Mouse (Mus musculus) limb, embryonic 14.5 days (tissue): ENCODE measurements at regions not wholly inside any gene's neighbourhood (a gene's known extent, or its start where the extent isn't known, plus 50 kb on each side); places are given as distances from the start of the nearest gene placed in this dataset.

Experiments used
- ATAC-seq: fragments of 200-750 bp; cut with Nextera tagmentation; 2 replicates; pipeline ENCODE4 v1.8.0; 2017; ENCODE audit warnings: low read depth, moderate number of reproducible peaks, moderate TSS enrichment; ENCODE audit not compliant: low FRiP score
- DNase-seq: peaks from one replicate; pipeline ENCODE4 v3.0.0-alpha.2; 2015; ENCODE audit warnings: low spot score
- H3K27ac ChIP-seq: fragments of 300-500 bp; sonication (generic); replicated peaks from 2 replicates; pipeline ENCODE4 v1.5.1; 2014; ENCODE audit warnings: low read depth, mild to moderate bottlenecking, low read length, moderate library complexity, mixed read lengths
- H3K27me3 ChIP-seq: fragments of 300-500 bp; sonication (generic); 2 replicates; pipeline ENCODE4 v1.6.1; 2014; ENCODE audit warnings: low read length, mixed read lengths; ENCODE audit not compliant: control insufficient read depth, insufficient read depth
- H3K36me3 ChIP-seq: fragments of 300-500 bp; sonication (generic); 2 replicates; pipeline ENCODE4 v1.6.1; 2014; ENCODE audit warnings: mild to moderate bottlenecking, low read length, moderate library complexity, mixed read lengths; ENCODE audit not compliant: control insufficient read depth, insufficient read depth
- H3K4me1 ChIP-seq: fragments of 300-500 bp; sonication (generic); 2 replicates; pipeline ENCODE4 v1.6.1; 2014; ENCODE audit warnings: antibody characterized with exemption, low read length, mixed read lengths; ENCODE audit not compliant: control insufficient read depth, insufficient read depth
- H3K4me2 ChIP-seq: fragments of 300-500 bp; sonication (generic); replicated peaks from 2 replicates; pipeline ENCODE4 v1.6.1; 2014; ENCODE audit warnings: low read depth, mild to moderate bottlenecking, low read length, moderate library complexity; ENCODE audit not compliant: severe bottlenecking
- H3K4me3 ChIP-seq: fragments of 300-500 bp; sonication (generic); replicated peaks from 2 replicates; pipeline ENCODE4 v1.5.1; 2014; ENCODE audit warnings: low read length
- H3K9ac ChIP-seq: fragments of 300-500 bp; sonication (generic); 2 replicates; pipeline ENCODE4 v1.6.1; 2014; ENCODE audit warnings: mild to moderate bottlenecking, low read depth, low read length, moderate library complexity; ENCODE audit not compliant: severe bottlenecking
- H3K9me3 ChIP-seq: fragments of 300-500 bp; sonication (generic); 2 replicates; pipeline ENCODE4 v1.6.1; 2016; ENCODE audit warnings: low read length; ENCODE audit not compliant: control insufficient read depth
- POLR2A ChIP-seq: fragments of 200-500 bp; IDR thresholded peaks from 2 replicates; pipeline ENCODE4 v1.8.0; 2012; ENCODE audit warnings: inconsistent platforms, mild to moderate bottlenecking, moderate library complexity, borderline replicate concordance; ENCODE audit not compliant: insufficient read depth, insufficient read length; ENCODE audit errors: extremely low read depth
- WGBS: fragments of 180-500 bp; shearing (Covaris S2); extraction: QIAGEN DNeasy Blood & Tissue Kit; methylation state at CpG from one replicate; pipeline ENCODE4 v1.1.7; 2014; 5-methylcytosine and 5-hydroxymethylcytosine counted together

DNA sequence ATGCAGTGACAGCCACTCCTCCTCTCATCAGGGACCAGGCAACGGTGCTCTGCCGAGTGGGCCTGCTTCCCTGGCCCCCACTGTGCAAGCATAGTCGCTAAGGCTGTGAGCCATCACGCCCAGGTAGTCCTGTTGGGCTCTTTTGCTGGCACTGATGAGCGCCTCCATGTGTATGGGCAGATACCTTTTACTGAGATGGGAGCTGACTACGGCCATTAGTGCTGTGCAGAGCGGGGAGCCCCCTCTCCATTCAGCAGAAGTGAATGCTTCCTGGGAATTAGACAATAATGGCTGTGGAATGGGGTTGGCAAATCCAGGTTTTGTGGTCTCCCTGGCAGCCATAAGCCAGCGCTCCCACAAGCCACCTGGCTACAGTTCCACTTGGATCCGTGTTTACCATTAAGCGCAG, 206.7 kb upstream of the Tshz3 start:
- no peaks in the 10 kb centered on the region for H3K4me1 ChIP-seq
- TF ChIP-seq POLR2A: no peak
- no peak overlapping the region for H3K4me3 ChIP-seq
- H3K27me3 ChIP-seq: no peaks in the 10 kb centered on the region
- no peak overlapping the region for H3K9ac ChIP-seq
- H3K9me3 ChIP-seq: no peaks in the 10 kb centered on the region
- H3K27ac ChIP-seq: no peak overlapping the region
- DNase-seq (no peak), ATAC-seq (no peak)
- WGBS: 70% methylated on average over 10 of the region's 10 CpGs
- no peak overlapping the region for H3K4me2 ChIP-seq
- H3K36me3 ChIP-seq: no peaks in the 10 kb centered on the region

DNA sequence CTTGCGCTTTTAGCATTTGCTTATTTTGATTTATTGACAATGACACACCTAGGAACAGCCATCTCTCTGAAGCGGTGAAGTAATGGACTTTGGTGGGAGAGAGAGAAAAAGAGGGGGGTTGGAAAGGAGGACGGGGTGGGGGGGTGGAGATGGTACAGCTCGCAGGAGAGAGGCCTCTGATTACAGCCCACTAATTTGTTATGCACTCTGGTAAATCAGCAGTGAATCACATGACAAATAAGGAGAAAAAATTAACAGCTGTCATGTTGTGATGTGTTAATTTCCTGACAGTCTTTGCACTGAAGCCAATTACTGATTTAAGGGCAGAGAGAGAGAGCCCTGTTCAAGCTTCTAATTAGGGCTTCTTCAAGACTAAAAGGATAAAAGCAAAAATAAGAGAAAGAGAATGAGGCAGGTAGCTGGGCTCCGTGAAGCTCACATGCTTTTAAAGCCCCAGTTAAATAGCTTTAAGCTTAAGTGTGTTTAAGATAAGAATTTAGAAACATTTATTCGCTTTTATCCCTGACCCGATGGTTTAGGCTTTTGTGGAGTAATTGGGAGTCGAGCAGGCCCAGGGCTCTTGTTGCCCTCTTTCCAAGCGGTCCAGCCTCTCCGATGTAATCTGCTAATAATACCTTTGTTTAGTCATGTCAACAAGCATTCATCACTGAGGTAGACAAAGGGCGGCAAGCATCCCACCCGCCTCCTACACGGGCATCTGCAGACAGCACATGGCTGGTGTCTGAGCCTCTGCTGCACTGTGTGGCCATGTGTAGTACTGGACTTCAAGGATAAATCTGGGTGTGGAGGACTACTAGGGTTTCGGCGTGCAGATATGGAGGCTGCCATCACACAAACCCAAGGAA, 193.7 kb upstream of the Tshz3 start:
- Histone ChIP-seq H3K9ac (no peak overlapping the region), H3K4me3 (no peak overlapping the region), H3K36me3 (no peaks in the 10 kb centered on the region), H3K27ac (no peak overlapping the region), H3K4me2 (no peak overlapping the region), H3K4me1 (no peaks in the 10 kb centered on the region), H3K9me3 (no peaks in the 10 kb centered on the region), H3K27me3 (no peaks in the 10 kb centered on the region)
- WGBS: 57% methylated on average over 15 of the region's 15 CpGs
- no peak for TF ChIP-seq POLR2A
- ATAC-seq (no peak), DNase-seq (no peak)

DNA sequence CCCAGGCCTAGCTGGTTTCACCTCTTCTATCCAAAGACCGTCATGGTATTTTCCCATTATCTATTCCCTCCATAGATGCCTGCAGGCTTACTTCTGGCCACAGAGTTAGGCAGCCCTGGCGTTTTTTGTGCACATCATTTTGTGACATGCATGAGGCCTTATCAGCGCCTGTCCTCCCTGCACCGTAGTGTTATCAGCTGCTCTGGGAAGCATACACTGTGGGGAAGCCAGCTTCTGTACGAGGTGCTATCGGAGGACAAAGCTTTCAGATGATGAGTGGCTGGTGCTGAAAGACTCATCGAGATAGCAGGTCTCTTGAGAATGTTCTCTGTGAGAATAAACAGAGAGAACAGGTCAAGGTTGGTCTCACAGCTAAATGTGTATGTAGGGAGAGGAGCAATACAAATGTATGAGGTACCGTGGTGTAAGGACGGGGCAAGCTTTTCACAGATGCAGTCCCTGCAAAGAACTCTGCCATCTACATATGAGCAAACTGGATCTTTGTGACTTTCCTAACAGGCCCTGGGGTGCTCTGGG, 190.0 kb upstream of the Tshz3 start:
- Histone ChIP-seq H3K36me3 (no peaks in the 10 kb centered on the region), H3K27ac (no peak overlapping the region), H3K4me2 (no peak overlapping the region), H3K9me3 (no peaks in the 10 kb centered on the region), H3K4me1 (no peaks in the 10 kb centered on the region), H3K9ac (no peak overlapping the region), H3K27me3 (no peaks in the 10 kb centered on the region), H3K4me3 (no peak overlapping the region)
- WGBS: 92% methylated on average over 9 of the region's 9 CpGs
- no peak for TF ChIP-seq POLR2A
- ATAC-seq (no peak), DNase-seq (no peak)

DNA sequence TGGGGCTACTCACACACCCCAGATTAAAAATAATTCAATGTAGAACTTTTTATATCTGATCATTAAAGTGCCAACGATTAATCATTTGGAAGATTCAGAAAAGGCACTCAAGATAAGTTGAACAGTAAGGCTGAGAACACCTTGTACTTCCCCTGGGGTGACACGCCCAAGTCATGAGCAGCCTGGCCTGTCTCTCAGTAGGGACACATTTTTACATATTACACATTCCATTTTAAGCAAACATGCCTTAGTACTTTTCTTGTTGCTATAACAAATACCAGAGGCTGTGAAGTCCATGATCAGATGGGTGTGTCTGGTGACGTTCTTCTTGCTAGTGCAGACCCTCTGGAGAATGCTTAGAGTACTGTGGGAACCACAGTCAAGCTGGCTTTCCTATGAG, 184.2 kb upstream of the Tshz3 start:
- H3K9ac ChIP-seq: no peak overlapping the region
- H3K9me3 ChIP-seq: no peaks in the 10 kb centered on the region
- no peak overlapping the region for H3K4me3 ChIP-seq
- 87% methylated on average over 3 of the region's 3 CpGs for WGBS
- no peak for ATAC-seq
- H3K27ac ChIP-seq: no peak overlapping the region
- H3K36me3 ChIP-seq: no peaks in the 10 kb centered on the region
- DNase-seq: no peak
- H3K27me3 ChIP-seq: no peaks in the 10 kb centered on the region
- no peak overlapping the region for H3K4me2 ChIP-seq
- H3K4me1 ChIP-seq: no peaks in the 10 kb centered on the region
- no peak for TF ChIP-seq POLR2A

DNA sequence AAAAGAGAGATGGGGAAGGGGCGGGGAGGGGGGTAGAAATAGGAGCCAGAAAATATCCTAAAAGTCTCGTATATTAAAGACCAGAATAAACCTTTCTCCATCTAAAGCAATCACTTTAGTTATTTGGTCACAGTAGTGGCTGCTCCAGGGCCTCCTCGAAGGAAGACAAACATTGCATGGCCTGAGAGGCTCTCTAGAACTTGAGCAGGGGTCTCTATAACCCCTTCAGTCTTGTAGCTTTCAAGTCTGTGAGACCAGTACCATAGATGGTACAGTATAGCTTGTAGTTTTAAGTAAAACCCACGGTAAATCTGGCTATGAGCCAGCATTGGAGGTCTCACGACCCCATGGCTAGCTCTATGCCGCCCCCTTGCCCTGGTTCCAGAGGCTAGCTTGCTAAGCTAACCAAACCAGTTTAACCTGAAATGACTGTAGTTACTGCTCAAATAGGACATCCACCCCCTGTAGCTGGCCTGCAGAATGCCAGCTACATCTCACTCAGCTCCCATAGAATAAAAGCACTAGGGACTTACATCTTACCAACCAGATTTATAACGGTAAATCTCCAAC, 181.7 kb upstream of the Tshz3 start:
- H3K36me3 ChIP-seq: no peaks in the 10 kb centered on the region
- no peaks in the 10 kb centered on the region for H3K9me3 ChIP-seq
- H3K4me2 ChIP-seq: no peak overlapping the region
- H3K4me1 ChIP-seq: no peaks in the 10 kb centered on the region
- WGBS: 57% methylated on average over 7 of the region's 7 CpGs
- H3K4me3 ChIP-seq: no peak overlapping the region
- ATAC-seq: no peak
- TF ChIP-seq POLR2A: no peak
- no peak overlapping the region for H3K27ac ChIP-seq
- no peaks in the 10 kb centered on the region for H3K27me3 ChIP-seq
- H3K9ac ChIP-seq: no peak overlapping the region
- no peak for DNase-seq
